Mouse (Mus musculus): ENCODE data around the gene Bri3.
A peak's percentile ranks its signal among the peaks of the same experiment; 100 is the strongest.

The Bri3 gene

DNA sequence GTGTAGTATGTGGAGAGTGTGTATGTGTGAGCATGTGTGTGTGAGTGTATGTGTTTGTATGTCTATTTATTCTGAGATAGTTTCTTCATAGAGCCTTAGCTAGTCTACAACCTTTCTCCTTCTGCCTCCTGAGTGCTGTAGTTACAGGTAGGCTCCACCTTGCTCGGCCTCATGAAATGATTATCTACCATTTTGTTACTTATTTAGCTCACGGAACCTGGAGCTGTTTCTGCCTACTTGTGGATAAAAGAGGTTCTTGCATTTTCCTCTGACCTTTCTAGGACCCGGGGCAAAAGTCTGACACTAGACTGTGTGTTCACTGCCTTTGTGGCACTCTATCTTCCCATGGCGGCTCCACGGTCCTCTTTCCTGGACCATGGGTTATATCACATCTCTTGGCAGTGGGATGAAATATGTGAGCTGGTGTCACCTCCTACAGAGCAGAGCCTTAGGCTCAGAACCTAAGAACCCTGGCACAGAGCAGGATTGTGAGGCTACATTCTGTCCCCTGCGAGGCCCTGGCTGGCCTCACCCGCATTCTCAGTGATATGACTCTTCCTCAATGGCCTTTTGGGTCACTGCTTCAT is at the start of gene Bri3:
Gene Bri3 (plus strand): TSS at position 537 of the 587 bp plus-strand sequence.
- DNase-seq: no peak

DNA sequence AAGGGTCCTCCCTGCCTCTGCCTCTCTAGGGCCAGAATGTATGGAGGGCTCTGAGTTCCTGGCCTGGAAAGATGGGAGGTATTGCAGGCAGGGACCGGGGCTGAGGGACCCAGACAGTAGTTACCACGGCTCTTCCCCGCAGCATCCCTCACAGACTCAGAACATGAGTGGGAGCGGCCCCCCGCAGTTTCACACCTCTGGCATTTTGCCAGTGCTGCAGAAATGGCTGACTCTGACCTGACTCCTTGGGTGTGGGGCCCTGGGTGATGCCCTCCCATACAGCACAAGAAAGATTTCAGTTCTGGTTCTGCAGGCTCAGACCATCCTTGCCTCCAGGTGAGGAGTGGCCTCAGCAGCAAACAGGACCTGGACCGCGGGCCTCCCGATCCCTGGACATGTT is 48.7 kb upstream of the Bri3 start:
- no peak for DNase-seq

DNA sequence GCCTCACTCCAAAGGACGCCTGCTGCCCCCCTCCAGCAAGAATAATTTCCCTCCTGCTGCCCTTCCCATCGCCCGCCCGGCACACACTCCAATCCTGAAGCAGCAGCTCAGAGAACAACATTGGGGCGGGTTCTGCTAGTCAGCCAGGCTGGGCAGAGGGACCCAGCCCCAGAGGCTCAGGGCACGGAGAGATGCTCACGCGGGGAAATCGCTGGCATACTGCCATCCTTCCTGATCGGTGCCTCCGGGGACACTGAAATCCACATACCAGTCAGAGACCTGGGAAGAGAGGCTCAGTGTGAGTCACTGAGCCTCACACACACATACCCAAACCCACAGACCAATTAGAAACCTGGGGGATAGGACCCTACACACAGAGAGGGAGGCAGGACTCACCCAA is 43.6 kb upstream of the Bri3 start:
- DNase-seq: no peak

DNA sequence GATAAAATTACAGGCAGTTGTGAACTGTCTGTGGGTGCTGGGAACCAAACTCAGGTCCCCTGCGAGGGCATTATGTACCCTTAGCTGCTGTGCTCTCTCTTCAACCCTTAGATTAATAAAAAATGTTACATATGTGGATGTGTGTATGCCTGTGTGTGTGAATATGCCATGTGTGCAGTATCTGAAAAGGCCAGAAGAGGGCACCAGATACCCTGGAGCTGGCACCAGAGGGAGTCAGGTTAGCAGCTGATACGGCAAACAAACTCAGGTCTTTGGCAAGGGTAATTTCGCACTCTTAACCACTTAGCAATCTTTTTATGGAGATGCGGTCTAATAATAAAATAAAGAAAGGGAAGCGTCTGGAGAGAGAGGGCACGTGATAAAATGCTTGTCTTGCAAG is 41.8 kb upstream of the Bri3 start:
- DNase-seq: no peak

DNA sequence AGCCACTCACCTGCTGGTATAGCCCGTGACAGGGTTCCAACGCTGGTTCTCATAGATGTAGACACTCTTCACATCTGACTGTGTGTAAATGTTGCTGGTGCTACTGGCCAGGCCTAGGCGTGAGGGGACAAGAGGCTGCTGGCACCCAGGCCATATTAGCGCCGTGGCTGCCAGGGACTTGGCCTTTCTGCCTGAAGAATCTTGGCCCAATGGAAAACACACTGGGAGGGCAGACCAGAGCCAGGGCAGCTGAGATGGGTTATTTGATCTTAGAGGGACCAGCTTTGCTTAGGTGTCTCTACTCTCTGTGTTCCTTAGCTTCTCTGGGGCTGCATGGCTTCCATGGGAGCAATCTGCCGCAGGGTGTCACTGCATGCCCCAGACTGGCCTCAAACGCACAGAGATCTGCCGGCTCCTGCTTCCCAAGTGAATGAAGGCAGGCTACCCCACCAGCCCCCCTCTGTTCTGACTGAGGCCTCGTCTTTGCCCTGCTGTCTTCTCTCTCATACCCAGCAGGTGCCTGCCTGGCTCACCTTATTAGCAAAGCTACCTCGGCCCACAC is 40.8 kb upstream of the Bri3 start:
- no peak for DNase-seq

DNA sequence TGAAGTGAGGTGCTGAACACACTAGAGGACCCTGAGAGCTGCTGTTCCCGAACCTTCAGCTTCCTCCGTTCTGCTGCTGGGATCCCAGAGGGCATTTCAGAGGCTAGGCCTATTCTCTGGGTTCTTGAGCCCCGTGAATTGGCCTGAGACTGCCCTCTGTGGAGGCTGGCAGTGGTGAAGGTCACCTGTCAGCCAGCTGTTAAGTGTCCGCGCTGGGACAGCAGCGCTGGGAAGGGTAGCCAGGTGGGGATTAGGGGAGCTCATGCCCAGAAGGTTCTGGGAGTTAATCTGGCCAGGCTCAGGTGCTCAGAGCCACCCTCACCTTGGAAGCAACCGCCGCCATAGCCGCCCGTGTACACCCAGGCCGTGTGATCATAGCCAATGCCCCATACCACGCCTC is 39.9 kb upstream of the Bri3 start:
- DNase-seq: no peak

DNA sequence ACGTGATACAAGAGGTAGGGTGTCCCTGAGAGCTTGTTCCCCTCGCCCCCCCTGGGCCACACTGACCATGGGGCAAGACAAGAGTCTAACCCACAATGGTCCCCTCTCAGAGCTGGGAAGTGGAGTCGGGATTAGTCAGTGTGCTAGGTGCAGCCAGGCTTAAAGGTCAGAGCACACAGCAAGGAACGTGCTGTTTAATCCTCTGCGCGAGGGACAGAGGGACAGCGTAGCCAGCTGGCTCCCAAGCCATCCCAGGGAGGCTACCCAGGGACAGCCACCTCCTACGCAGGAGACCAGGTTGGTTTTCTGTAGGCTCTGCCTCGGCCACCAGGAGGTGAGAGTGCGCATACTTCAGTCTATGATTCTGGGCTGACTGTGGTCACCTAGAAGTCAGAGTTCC is 39.3 kb upstream of the Bri3 start:
- no peak for DNase-seq

DNA sequence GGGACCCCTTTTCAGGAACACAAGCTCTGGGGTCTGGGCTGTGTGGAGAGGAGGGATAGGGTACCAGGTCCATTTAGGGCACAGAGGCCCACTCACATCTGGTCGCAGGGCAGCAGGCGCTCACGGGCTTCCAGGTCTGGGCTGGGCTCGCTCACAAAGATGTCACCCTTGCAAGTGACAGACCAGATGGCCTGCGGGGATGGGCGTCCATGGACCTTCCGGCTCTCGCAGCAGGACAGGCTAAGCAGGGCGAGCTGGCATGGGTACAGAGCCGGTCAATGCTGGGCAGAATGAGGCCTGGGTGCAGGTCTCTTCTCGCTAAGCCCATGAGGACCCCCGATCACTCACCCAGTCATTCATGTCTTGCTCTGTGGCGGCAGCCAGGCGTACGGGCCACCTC is 38.2 kb upstream of the Bri3 start:
- no peak for DNase-seq

DNA sequence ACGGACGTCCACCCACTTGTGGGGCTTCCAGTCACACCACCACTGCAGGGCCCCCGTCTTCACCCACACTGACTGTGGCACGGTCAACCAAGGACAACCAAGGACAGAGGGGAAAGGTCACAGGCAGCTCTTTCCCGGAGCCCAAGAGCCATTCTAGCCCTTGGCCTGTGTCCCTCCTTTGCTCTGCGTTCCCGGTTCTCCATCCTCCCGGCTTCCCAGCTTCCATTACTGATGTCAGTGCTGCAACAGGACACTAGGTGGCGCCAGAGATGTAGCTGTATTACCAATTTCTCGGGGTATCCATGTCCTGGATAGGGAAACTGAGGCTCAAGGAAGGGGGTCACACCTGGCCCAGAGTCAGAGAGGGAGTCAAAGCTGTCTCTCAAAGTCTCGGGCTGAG is 36.8 kb upstream of the Bri3 start:
- no peak for DNase-seq

DNA sequence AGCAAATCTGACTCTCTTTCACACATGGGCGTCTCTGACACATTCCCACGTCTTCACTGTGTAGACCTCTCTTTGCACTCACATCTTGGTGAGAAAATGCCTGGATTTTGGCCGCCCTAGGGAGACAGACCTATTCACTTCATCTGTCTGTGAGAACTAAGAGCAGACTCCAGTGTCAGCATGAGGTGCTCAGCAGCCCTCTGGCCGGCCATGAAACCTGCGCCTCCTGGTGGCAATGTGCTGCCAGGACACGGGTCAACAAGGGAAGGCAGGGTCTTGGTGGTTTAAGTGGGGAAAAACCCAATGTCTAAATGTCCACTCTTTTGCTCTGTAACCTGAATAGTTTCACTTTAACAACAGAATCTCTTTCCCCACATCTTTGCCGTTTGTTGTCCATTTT is 29.8 kb upstream of the Bri3 start:
- no peak for DNase-seq

DNA sequence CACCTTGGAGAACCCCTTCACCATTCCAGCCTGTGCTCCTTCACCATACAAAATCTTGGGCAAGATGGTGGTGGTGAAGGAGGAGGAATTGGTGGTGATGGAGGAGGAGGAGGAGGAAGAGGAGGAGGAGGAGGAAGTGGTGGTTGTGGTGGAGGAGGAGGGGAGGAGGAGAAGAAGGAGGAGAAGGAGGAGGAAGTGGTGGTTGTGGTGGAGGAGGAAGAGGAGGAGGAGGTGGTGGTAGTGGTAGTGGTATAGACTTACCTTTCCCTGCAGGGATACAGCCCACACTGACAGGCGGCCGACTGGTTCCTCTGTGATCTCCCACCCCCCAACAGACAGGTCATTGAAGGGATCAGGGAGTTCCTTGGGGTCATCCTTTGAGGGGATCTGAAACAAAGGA is 28.2 kb upstream of the Bri3 start:
- no peak for DNase-seq

DNA sequence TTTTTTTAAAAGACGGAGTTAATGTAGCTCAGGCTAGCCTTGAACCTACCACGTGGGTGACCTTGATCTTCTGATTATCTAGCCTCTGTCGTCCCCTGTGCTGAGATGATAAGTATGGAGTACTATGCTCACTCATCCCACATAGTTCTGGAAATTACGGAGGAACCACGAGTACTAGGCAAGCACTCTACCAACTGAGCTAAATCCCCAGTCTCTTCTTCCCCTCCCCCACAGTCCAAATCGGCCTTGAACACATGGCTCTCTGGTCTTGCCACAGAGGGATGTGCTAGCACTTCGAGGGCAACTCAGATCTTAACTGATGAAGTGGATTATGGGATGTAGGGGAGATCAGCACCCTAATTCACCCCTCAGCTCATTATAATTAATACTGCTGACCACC is 26.2 kb upstream of the Bri3 start:
- no peak for DNase-seq

DNA sequence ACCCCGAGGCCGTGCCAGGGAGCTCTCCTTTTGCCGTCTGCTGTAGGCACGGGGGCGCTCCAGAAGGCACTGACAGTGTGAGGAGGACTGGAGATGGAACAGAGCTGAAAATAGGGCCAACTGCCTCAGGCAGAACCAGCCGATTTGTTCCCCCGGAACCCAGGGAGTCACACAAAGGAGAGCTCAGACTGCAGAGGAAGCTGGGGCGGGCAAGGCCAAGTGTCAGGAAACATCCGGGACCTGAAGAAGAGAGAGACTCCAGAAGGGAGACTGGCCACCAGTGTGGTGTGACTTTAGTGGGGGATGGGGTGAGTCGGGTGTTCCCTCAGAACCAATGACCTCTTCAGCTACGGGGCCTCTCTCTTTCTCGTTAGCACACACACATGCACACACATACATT is 24.9 kb upstream of the Bri3 start:
- no peak for DNase-seq

DNA sequence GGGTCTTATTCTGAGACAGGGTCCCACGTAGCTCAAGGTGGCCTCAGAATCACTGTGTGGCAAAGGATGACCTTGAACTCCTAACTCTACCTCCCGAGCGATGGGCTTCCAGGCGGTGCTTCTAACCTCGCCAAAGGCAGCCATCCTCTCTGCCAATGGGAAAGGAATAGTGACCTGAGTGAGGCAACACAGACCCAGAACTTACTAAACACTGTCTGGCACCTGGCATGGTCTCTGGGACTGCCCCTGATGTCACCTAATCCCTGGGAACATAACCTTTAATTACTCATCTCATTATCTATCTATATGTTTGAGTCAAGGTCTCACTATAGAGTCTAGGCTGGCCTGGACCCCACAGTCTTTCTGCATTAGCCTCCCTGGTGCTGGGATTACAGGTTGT is 24.3 kb upstream of the Bri3 start:
- no peak for DNase-seq

DNA sequence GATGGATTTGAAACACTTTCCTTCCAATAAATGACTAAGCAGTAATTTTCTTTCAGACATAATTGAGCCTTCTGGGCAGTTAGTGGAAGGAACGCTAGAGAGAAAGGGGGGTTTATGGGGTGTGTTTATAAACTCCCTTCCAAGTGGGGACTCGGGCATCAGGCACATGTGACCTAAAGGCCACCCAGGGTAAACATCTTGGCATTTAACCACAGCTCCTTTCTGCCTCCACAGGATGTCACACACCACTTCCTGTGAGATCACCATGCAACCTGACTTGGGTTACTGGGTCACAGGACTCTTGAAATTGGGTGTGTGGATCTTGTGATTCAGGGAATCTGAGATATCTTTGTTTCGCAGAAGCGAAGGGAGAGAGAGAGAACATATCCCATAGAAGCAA is 22.9 kb upstream of the Bri3 start:
- DNase-seq: peak in 1 of 2 experiments; percentile 63

DNA sequence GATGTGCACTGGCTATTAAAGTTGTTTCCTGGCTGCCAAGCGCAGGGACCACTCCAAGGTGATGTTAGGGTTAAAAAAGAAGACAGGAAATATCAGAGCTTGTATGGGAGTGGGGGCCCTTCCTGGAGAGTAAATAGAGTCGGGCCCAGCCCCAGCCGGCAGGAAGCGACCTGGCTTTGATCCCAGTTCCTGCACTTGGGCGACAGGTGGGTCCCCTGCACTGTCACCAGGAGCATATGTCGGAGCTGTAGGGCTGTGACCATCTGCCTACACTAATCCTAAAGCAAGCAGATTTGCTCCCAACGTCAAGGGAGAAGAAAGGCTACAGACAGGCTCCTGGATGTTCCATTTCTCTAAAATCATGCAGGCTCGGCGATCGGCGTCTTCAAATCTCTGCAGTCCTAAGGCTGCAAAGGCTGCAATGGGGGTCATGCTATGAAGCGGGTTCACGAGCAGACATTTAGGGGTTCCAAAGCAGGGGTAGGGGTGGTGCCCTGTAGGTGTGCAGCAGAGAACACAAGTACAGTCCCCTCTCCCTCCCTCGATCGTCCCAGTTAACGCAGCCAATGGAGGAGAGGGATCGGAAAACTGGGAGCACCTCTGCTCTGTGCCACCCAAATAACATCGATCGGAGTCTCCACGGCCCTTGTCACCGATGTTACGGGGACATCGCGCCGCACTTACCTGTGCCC is 21.3 kb upstream of the Bri3 start:
- peak; percentile 55 to 62 for DNase-seq

DNA sequence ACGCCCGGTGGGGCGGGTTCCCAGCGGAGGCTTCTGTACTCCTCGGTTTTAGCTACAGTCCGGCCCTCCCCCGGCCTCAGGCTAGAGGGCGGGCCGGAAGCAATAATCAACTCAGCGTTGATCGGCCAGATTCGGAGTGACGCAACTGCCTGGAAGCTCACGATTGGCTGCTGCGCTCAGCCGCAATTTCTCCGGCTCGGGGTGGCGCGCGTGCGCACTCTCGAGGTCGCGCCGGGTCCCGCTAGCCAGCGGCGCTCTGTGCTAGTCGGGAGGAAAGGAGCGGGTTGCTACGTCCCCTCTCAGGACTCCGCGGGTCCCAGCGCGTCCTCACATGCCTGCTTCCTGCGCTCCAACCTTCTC is 20.8 kb upstream of the Bri3 start, which contains the start of gene Tecpr1:
Gene Tecpr1 (minus strand): TSS at position 113 of the 360 bp plus-strand sequence.
- peak; percentile 92 to 93 for DNase-seq

DNA sequence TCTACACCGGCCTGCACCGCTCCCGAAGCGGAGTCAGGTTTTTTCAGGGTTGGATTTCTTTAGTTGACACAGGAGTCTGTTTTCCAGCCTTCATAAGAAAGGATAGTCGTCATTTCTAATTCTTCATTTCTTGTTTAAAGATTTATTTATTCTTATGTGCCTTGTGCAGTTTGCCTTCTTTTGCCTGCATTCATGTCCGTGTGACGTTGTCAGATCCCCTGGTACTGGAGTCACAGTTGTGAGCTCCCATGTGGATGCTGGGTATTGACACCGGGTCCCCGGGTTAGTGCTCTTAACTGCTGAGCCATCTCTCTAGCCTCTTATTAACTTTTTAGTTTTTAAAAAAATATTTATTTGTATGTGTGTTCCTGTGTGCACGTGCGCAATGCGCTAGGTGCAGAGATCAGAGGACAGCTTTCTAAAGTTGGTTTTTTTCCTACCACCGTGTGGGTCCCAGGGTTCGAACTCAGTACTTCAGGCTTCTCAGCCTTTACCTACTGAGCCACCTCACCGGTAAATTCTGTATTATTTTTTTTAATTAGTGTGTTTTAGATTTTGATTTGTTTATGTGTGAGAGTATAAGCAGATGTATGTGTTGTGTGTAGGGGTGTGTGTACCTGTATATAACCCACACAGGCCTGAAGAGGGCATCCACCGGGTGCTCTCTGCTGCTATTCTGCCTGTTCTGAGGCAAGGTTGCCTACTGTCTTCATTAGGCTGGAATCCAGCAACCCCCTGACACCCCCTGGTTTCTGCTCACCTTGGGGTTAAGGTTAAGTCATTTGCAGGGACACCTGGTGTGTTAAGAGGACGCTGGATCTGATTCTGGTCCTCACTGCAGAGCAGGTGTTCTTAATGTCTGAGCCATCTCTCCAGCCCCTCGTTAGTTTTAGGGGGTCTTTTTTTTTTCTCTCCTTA is 20.1 kb upstream of the Bri3 start:
- no peak for DNase-seq

DNA sequence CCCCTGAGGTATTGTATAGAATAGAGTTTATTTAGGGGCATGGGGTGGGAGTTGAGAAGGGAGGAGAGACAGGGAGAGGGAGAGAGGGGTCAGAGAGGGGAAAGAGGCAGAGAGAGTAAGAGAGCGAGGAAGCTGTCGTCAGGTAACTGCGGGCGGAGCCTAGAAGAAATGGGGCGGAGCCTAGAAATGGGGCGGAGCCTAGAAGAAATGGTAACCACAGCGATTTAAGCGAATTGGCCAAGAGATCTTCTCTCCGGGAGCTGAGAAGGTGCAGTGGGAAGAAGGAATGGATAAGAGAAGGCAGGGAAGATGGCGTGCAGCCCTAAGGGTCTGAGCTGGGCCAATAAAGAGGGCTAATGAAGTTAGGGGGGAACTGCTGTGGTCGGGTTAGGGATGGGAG is 18.0 kb upstream of the Bri3 start:
- no peak for DNase-seq

DNA sequence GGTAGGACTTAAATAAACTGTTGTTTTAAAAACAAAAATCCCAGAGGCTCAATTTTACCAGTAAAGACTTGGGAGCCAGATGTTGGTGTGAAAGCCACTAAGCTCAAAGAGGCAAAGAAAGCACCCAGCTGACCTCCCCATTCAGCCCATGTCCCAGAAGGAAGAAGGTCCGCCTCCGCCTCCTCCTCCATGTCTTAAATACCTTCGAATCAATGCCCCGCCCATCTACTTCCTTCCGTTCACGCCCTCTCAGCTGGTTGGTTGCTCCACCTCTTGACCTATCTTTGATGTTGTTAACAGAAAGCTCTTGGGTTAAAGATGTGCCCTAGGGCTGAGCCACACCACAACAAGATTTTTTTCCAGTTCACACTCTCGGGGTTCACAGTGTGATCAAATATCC is 14.0 kb upstream of the Bri3 start:
- no peak for DNase-seq

DNA sequence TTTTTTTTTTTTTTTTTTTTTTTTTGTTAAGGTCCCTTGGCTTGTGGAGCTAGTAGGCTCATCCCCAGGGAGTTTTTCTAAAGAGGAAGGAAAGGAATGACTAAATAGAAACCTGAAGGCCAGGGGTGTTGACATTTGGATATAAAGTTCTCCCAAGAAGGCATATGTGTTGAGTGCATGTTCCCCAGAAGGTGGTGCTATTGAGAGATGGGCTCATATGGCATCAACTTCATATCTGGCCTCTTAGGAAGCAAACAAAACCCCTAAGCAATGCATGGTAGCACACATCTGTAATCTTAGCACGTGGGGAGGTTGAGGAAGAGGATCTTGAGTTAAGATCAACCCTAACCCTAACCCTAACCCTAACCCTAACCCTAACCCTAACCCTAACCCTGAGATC is 12.8 kb upstream of the Bri3 start:
- DNase-seq: no peak

DNA sequence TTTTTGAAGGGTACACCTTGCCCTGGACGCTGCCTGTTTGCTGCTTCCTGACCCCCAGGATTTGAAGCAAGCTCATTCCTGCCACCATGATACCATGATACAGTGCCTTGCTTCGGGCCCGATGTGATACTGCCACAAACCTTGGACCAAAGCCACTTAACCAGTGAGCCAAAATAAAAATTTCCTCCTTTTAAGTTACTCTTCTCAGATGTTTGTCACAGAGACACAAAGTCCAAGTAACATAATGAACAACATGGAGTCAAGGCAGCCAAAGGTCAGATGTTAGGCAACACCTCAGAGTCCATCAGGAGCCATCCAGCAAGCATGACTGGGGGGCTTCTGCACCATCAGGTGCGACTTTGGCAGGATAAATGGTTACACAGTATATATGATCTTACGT is 11.7 kb upstream of the Bri3 start:
- no peak for DNase-seq

DNA sequence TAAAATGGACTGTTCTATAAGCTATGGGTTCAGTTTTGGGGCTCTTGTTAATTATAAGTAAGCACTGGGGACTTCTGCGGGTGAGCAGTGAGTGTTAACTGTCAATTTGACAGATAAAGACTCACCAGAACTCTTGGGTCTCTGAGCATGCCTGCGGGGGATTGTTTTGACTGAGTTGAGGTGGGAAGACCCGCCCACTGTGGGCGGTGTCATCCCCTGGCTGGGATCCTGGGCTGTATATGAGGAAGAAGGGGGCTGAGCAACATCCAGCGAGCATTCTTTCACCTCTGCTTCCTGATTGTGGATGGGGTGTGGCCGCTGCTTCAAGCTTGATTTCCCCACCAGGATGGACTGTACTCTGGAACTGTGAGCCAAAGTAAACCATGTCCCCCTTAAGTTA is 10.0 kb upstream of the Bri3 start:
- DNase-seq: no peak

DNA sequence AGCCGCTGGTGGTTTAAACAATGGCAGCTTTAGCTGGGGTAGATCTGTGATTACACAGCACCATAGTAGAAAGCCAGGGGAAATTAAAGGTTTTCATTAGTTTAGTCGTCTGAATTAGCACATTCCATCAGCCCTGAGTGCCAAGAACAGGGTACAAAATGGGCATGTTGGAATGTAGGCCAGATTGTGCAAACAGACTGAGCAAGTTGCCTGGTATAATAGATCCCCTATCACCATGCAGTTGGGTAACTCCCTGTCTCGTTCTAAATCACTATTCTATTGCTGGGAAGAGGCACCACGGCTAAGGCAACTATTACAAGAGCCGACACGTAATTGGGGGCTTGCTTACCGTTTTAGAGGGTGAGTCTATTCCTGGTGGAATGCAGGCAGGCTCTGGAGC is 9.5 kb upstream of the Bri3 start:
- no peak for DNase-seq

Measured in thymus, adult 18-20 months (tissue).